Mouse (Mus musculus) neural tube, embryonic 10.5 days (tissue): ENCODE data around the gene Gm2115.
A peak's percentile ranks its signal among the peaks of the same experiment; 100 is the strongest.

Experiments
- DNase-seq: peaks from one replicate; pipeline ENCODE4 v3.0.0-alpha.2; 2017; ENCODE audit warnings: low spot score; ENCODE audit errors: extremely low spot score

Gene Gm2115

GRCm38 (mm10) chr7:84528796-84529533, at the start of gene Gm2115:
Gene Gm2115, plus strand, starts transcription at chr7:84528954.
- peak; percentile 58 for DNase-seq

- DNase-seq = no peak
Measured at GRCm38 (mm10) chr7:84483447-84484407, 45.0 kb upstream of the Gm2115 start.

- DNase-seq = no peak
Measured at GRCm38 (mm10) chr7:84486485-84486884, 42.3 kb upstream of the Gm2115 start.

GRCm38 (mm10) chr7:84503163-84503562, 25.6 kb upstream of the Gm2115 start:
- no peak for DNase-seq

GRCm38 (mm10) chr7:84518533-84519198, 10.1 kb upstream of the Gm2115 start:
- DNase-seq = no peak

- DNase-seq = no peak
Measured at GRCm38 (mm10) chr7:84521329-84521728, 7.4 kb upstream of the Gm2115 start.

- DNase-seq = no peak
Measured at GRCm38 (mm10) chr7:84522426-84522825, 6.3 kb upstream of the Gm2115 start.

GRCm38 (mm10) chr7:84526171-84526570, 2.6 kb upstream of the Gm2115 start:
- no peak for DNase-seq

GRCm38 (mm10) chr7:84532795-84533194, 4.0 kb downstream of the Gm2115 start:
- no peak for DNase-seq

GRCm38 (mm10) chr7:84534632-84535031, 5.9 kb downstream of the Gm2115 start:
- DNase-seq = no peak

- no peak for DNase-seq
Measured at GRCm38 (mm10) chr7:84544946-84545345, 16.2 kb downstream of the Gm2115 start.

GRCm38 (mm10) chr7:84546667-84547066, 17.9 kb downstream of the Gm2115 start:
- DNase-seq = no peak

- DNase-seq = no peak
Measured at GRCm38 (mm10) chr7:84551472-84551871, 22.7 kb downstream of the Gm2115 start.

- DNase-seq = no peak
Measured at GRCm38 (mm10) chr7:84555294-84555693, 26.5 kb downstream of the Gm2115 start.

GRCm38 (mm10) chr7:84557332-84557731, 28.6 kb downstream of the Gm2115 start:
- DNase-seq = no peak

GRCm38 (mm10) chr7:84560500-84560899, 31.7 kb downstream of the Gm2115 start:
- DNase-seq = no peak

- DNase-seq = no peak
Measured at GRCm38 (mm10) chr7:84564236-84564635, 35.5 kb downstream of the Gm2115 start.

- no peak for DNase-seq
Measured at GRCm38 (mm10) chr7:84566200-84566599, 37.4 kb downstream of the Gm2115 start.

- no peak for DNase-seq
Measured at GRCm38 (mm10) chr7:84577034-84577433, 48.3 kb downstream of the Gm2115 start.

- DNase-seq = no peak
Measured at GRCm38 (mm10) chr7:84578841-84579240, 50.1 kb downstream of the Gm2115 start.

GRCm38 (mm10) chr7:84579769-84580168, 51.0 kb downstream of the Gm2115 start:
- DNase-seq = no peak

- DNase-seq = no peak
Measured at GRCm38 (mm10) chr7:84585086-84585485, 56.3 kb downstream of the Gm2115 start.
